Mouse (Mus musculus) ES-Bruce4 (cell line): Measurements from ENCODE around the gene Cd164.

Experiments used
- CTCF ChIP-seq: IDR thresholded peaks from one replicate; pipeline ENCODE4 v1.8.1; 2011; ENCODE audit warnings: low read depth, low read length
- EP300 ChIP-seq: IDR thresholded peaks from 2 replicates; pipeline ENCODE4 v1.6.1; 2011; ENCODE audit warnings: low read depth, low read length; ENCODE audit not compliant: insufficient read depth
- POLR2A ChIP-seq: IDR thresholded peaks from one replicate; pipeline ENCODE4 v1.8.1; 2011; ENCODE audit warnings: low read length; ENCODE audit not compliant: insufficient read depth

DNA sequence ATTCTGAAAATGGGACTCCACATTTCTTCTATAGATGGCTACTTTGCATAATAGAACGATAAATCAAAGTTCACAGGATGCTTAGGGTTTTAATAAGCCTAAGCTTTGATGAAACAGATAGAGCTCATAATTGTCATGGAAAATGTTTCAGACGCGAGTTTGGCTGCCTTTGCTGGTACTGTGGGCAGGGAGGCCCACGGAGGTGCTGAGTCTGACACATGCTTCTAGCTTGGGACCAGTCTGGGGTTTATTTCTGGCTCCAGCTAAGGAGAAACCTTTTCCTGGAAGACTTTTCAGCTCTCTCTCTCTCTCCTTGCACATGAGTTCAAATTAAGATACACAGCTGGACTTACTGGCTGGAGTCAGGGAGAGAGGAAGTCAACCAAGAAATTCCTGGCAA lies 53.1 kb downstream of the Cd164 start:
- TF ChIP-seq CTCF (no peak), EP300 (no peak), POLR2A (no peak)
